Mouse (Mus musculus) CH12.LX (cell line): ENCODE measurements around the gene Chst11. TPM values are rescaled to one million over a fixed set of nuclear protein-coding genes. Genes with fewer than 3 reads are reported as not detected.

ENCODE experiments used
- DNase-seq: peaks from one replicate; pipeline ENCODE4 v3.0.0-alpha.2; 2013; ENCODE audit errors: extremely low read depth
- H3K27ac ChIP-seq: 2 replicates; pipeline ENCODE4 v1.5.1; 2012; ENCODE audit warnings: low read depth, mild to moderate bottlenecking, control low read depth, moderate library complexity; ENCODE audit not compliant: insufficient read depth
- H3K27me3 ChIP-seq: replicated peaks from 2 replicates; pipeline ENCODE3; 2012; ENCODE audit warnings: inconsistent platforms
- H3K36me3 ChIP-seq, 2 experiments: replicated peaks in 1 of 2; 2 replicates each; pipeline versions ENCODE3 to v1.6.1; 2012; ENCODE audit warnings: inconsistent platforms in 1 of 2, low read length in 1 of 2, mild to moderate bottlenecking in 1 of 2, mixed read lengths in 1 of 2, moderate library complexity in 1 of 2; ENCODE audit not compliant: control insufficient read depth in 1 of 2, insufficient read depth in 1 of 2
- H3K4me1 ChIP-seq, 2 experiments: 2 replicates each; pipeline ENCODE4 v1.6.1; 2012; ENCODE audit warnings: inconsistent platforms in 1 of 2, moderate library complexity in 1 of 2; ENCODE audit not compliant: insufficient read depth in 2 of 2, control insufficient read depth in 1 of 2
- H3K4me2 ChIP-seq: 2 replicates; pipeline ENCODE4 v1.6.1; 2012; ENCODE audit warnings: low read depth, mild to moderate bottlenecking, control low read depth; ENCODE audit not compliant: poor library complexity, insufficient read depth, severe bottlenecking
- H3K4me3 ChIP-seq, 3 experiments: fragments of 150-350 bp in 1 of 3; sonication (generic) in 1 of 3; replicated peaks in 1 of 3; 2 replicates each; pipeline versions ENCODE3 to v1.5.1; 2011 to 2012; ENCODE audit warnings: low read depth in 2 of 3, low read length in 2 of 3, mild to moderate bottlenecking in 2 of 3, moderate library complexity in 2 of 3, control low read depth in 1 of 3, improper control_type of control experiment in 1 of 3, inconsistent platforms in 1 of 3, mixed read lengths in 1 of 3; ENCODE audit not compliant: poor library complexity in 1 of 3
- H3K79me2 ChIP-seq: replicated peaks from 2 replicates; pipeline ENCODE4 v1.6.1; 2012; ENCODE audit warnings: mild to moderate bottlenecking, moderate library complexity; ENCODE audit not compliant: control insufficient read depth, poor library complexity, insufficient read depth, severe bottlenecking; ENCODE audit errors: extremely low read depth
- H3K9ac ChIP-seq: 2 replicates; pipeline ENCODE4 v1.6.1; 2012; ENCODE audit warnings: low read depth, mild to moderate bottlenecking, control low read depth, moderate library complexity; ENCODE audit not compliant: insufficient read depth
- H3K9me3 ChIP-seq: replicated peaks from 2 replicates; pipeline ENCODE3; 2012; ENCODE audit warnings: low read length, inconsistent platforms, mixed read lengths
- E2F4 ChIP-seq: IDR thresholded peaks from 2 replicates; pipeline ENCODE4 v1.6.1; 2011; ENCODE audit warnings: low read depth, low read length, improper control_type of control experiment; ENCODE audit not compliant: insufficient replicate concordance
- ETS1 ChIP-seq: conservative IDR thresholded peaks from 2 replicates; pipeline ENCODE4 v1.6.1; 2012; ENCODE audit warnings: low read depth, mild to moderate bottlenecking, inconsistent platforms, low read length, improper control_type of control experiment, moderate library complexity
- JUN ChIP-seq: IDR thresholded peaks from 2 replicates; pipeline ENCODE4 v1.6.1; 2011; ENCODE audit warnings: low read depth, mild to moderate bottlenecking, low read length, improper control_type of control experiment, moderate library complexity; ENCODE audit not compliant: insufficient read depth
- JUND ChIP-seq: conservative IDR thresholded peaks from 2 replicates; pipeline ENCODE4 v1.6.1; 2011; ENCODE audit warnings: low read depth, low read length, improper control_type of control experiment
- MAFK ChIP-seq: IDR thresholded peaks from 2 replicates; pipeline ENCODE4 v1.6.1; 2011; ENCODE audit warnings: low read length, improper control_type of control experiment; ENCODE audit not compliant: insufficient replicate concordance
- MAZ ChIP-seq: IDR thresholded peaks from 2 replicates; pipeline ENCODE4 v1.6.1; 2012; ENCODE audit warnings: low read depth, mild to moderate bottlenecking, inconsistent platforms, low read length, improper control_type of control experiment, moderate library complexity
- MEF2A ChIP-seq: IDR thresholded peaks from 2 replicates; pipeline ENCODE4 v1.6.1; 2014; ENCODE audit warnings: low read depth, mild to moderate bottlenecking, inconsistent platforms, low read length, improper control_type of control experiment, borderline replicate concordance
- POLR2A ChIP-seq: IDR thresholded peaks from 2 replicates; pipeline ENCODE4 v1.6.1; 2011; ENCODE audit warnings: low read depth, mild to moderate bottlenecking, improper control_type of control experiment, low read length
- RCOR1 ChIP-seq: conservative IDR thresholded peaks from 2 replicates; pipeline ENCODE4 v1.6.1; 2012; ENCODE audit warnings: low read depth, mild to moderate bottlenecking, inconsistent platforms, low read length, improper control_type of control experiment
- SIN3A ChIP-seq: IDR thresholded peaks from 2 replicates; pipeline ENCODE4 v1.6.1; 2012; ENCODE audit warnings: low read length, improper control_type of control experiment, inconsistent platforms
- UBTF ChIP-seq: IDR thresholded peaks from 2 replicates; pipeline ENCODE4 v1.6.1; 2012; ENCODE audit warnings: low read depth, mild to moderate bottlenecking, inconsistent platforms, low read length, improper control_type of control experiment, moderate library complexity
- USF1 ChIP-seq: IDR thresholded peaks from 2 replicates; pipeline ENCODE4 v1.6.1; 2014; ENCODE audit warnings: low read depth, mild to moderate bottlenecking, inconsistent platforms, low read length, improper control_type of control experiment
- dilution Hi-C: fragments of 300-500 bp; cut with MboI; formaldehyde crosslinking; loops from 2 replicates; pipeline ENCODE4 v1.14.3; 2020; ENCODE audit warnings: low sequenced_read_pairs; ENCODE audit not compliant: extremely low pct_unique_long_range_greater_than_20kb, extremely low pct_ligation_motif_present
- in situ Hi-C: fragments of 300-500 bp; cut with MboI; formaldehyde crosslinking; loops from 3 replicates; pipeline ENCODE4 v1.14.3; 2019; ENCODE audit warnings: low sequenced_read_pairs, low pct_ligation_motif_present, low pct_unique_long_range_greater_than_20kb, mixed read lengths
- polyA plus RNA-seq: library from polyadenylated mRNA; unstranded; fragments of >175 nt; gene quantifications from 2 replicates; pipeline ENCODE4 v1.2.1, GENCODE M21; 2012; ENCODE audit warnings: low read depth; ENCODE audit not compliant: insufficient read length
- total RNA-seq, 2 experiments: library from RNA; depleted of rRNA; stranded (reverse); fragments of 300-350 nt in 1 of 2; fragments of >200 nt in 1 of 2; gene quantifications; 2 replicates each; pipeline ENCODE4 v1.2.3; 2012 to 2014

Gene Chst11
- total and polyA plus RNA-seq, 3 experiments = 3.6 to 5.3 (median 4.5) TPM

- H3K4me3 ChIP-seq = no peak overlapping the region
- in situ Hi-C loops = no loop called here
- no peaks in the 10 kb centered on the region for H3K27me3 ChIP-seq
- H3K9me3 ChIP-seq = no peaks in the 10 kb centered on the region
- H3K9ac ChIP-seq = no peak overlapping the region
- H3K4me2 ChIP-seq = no peak overlapping the region
- TF ChIP-seq ETS1 = no peak
- TF ChIP-seq MAZ = no peak
- TF ChIP-seq E2F4 = no peak
- TF ChIP-seq JUND = no peak
- TF ChIP-seq USF1 = no peak
- TF ChIP-seq RCOR1 = no peak
- TF ChIP-seq JUN = no peak
- no peak for TF ChIP-seq UBTF
- no peak for TF ChIP-seq POLR2A
- no peak for TF ChIP-seq SIN3A
- H3K79me2 ChIP-seq = no peaks in the 10 kb centered on the region
- peaks cover 0 to 19% of the 10 kb centered on the region in 2 experiments; a peak in 2 of 4 replicates for H3K4me1 ChIP-seq
- H3K27ac ChIP-seq = no peak overlapping the region
- DNase-seq = no peak
- H3K36me3 ChIP-seq = no peaks in the 10 kb centered on the region
- dilution Hi-C loops = no loop called here
Measured at GRCm38 (mm10) chr10:83042613-83043477, 57.5 kb downstream of the Chst11 start.

- Histone ChIP-seq H3K4me1 (peaks cover 0 to 19% of the 10 kb centered on the region in 2 experiments; a peak in 2 of 4 replicates), H3K9me3 (no peaks in the 10 kb centered on the region), H3K79me2 (no peaks in the 10 kb centered on the region), H3K27ac (no peak overlapping the region), H3K4me3 (no peak overlapping the region)
- DNase-seq = no peak
- dilution Hi-C loops = no loop called here
- no peak for TF ChIP-seq POLR2A
- no peak for TF ChIP-seq MAFK
- TF ChIP-seq MEF2A = no peak
- TF ChIP-seq, all 38 proteins: peak for 0
- no peak overlapping the region for H3K9ac ChIP-seq
- H3K4me2 ChIP-seq = no peak overlapping the region
- in situ Hi-C loops = no loop called here
- peaks cover 0 to 3% of the 10 kb centered on the region in 2 experiments for H3K36me3 ChIP-seq
- no peaks in the 10 kb centered on the region for H3K27me3 ChIP-seq
Measured at GRCm38 (mm10) chr10:83043478-83044259, 58.4 kb downstream of the Chst11 start.
